Mouse (Mus musculus): ENCODE measurements around the gene Gm28230.

- TF ChIP-seq CTCF (IDR thresholded peaks at IDR 0.05; ENCODE audit: extremely low read depth, insufficient read length, insufficient replicate concordance, low read depth, low read length) (no peak), POLR2A (IDR thresholded peaks at IDR 0.05; ENCODE audit: low read depth, low read length) (no peak)
Observed at GRCm38 (mm10) chr2:74710929-74711543, 15.5 kb upstream of the Gm28230 start.
